Mouse (Mus musculus): ENCODE results near the gene Cntrl. TPM values are rescaled to one million over a fixed set of nuclear protein-coding genes. Genes with fewer than 3 reads are reported as not detected.

Cntrl gene
- total RNA-seq, 2 experiments from 2014 or later: 7.7 to 11.4 TPM

- peak; percentile 84 to 88 for DNase-seq (ENCODE audit: low spot score in 2 of 2)
Measured at GRCm38 (mm10) chr2:35214881-35215358, 105.6 kb downstream of the Cntrl start.

GRCm38 (mm10) chr2:35215363-35215762 lies 106.1 kb downstream of the Cntrl start:
- DNase-seq (ENCODE audit: low spot score in 2 of 2): peak in 1 of 2 experiments; percentile 14

GRCm38 (mm10) chr2:35216701-35217100 lies 107.4 kb downstream of the Cntrl start:
- peak in 1 of 2 experiments; percentile 1 for DNase-seq (ENCODE audit: low spot score in 2 of 2)

- DNase-seq (ENCODE audit: low spot score in 2 of 2): no peak
Measured at GRCm38 (mm10) chr2:35218736-35219135, 109.4 kb downstream of the Cntrl start.

- no peak for DNase-seq (ENCODE audit: low spot score in 2 of 2)
Measured at GRCm38 (mm10) chr2:35222822-35223391, 113.6 kb downstream of the Cntrl start.

- no peak for DNase-seq (ENCODE audit: low spot score in 2 of 2)
Measured at GRCm38 (mm10) chr2:35224285-35224684, 115.0 kb downstream of the Cntrl start.

GRCm38 (mm10) chr2:35228145-35228544 lies 118.9 kb downstream of the Cntrl start:
- no peak for DNase-seq (ENCODE audit: low spot score in 2 of 2)

Other genes starting within 250 kb of the Cntrl start
- under 1 TPM in 1 of 2 experiments, not detected in 1; 0.48 TPM for gene Cutal, start 235.1 kb upstream of the Cntrl start, total RNA-seq (2021)
- gene Psmd5, start 234.5 kb upstream of the Cntrl start, total RNA-seq (2021): 10 to 100 TPM; 40.8 to 41.1 TPM
- gene Phf19, start 195.5 kb upstream of the Cntrl start, total RNA-seq (2021): 1 to 10 TPM; 1.3 to 1.7 TPM
- 1 to 10 TPM; 2.6 to 2.8 TPM for gene Traf1, start 147.7 kb upstream of the Cntrl start, total RNA-seq (2021)
- gene Hc, start 48.1 kb upstream of the Cntrl start, total RNA-seq (2021): not detected
- gene AI182371, start 7.9 kb upstream of the Cntrl start, total RNA-seq (2021): under 1 TPM in 1 of 2 experiments, not detected in 1; 0.46 TPM
- gene Rab14, start 91.6 kb downstream of the Cntrl start, total RNA-seq (2021): 100 to 1,000 TPM; 187 to 226 TPM
- 100 to 1,000 TPM; 364 to 767 TPM for gene Gsn, start 146.9 kb downstream of the Cntrl start, total RNA-seq (2021)
- gene Stom, start 227.5 kb downstream of the Cntrl start, total RNA-seq (2021): 10 to 100 TPM; 46.9 to 80.6 TPM